Mouse (Mus musculus): Measurements from ENCODE around the gene Fam57b. TPM values are rescaled to one million over a fixed set of nuclear protein-coding genes. Genes with fewer than 3 reads are reported as not detected.
A peak's percentile ranks its signal among the peaks of the same experiment; 100 is the strongest.

Gene Fam57b
- total RNA-seq (2021): 10 to 100 TPM; 29.0 to 36.1 TPM
- long read RNA-seq, experiment 1, transcript Fam57b-201 (5 exons, 2,328 nt): major isoform, 5 of 27 reads
- long read RNA-seq, experiment 1, partial matches to known transcripts: 11 of 27 reads
- long read RNA-seq, experiment 1, other reads (novel, unspliced or antisense): 11 of 27 reads
- long read RNA-seq, experiment 2, partial matches to known transcripts: 4 of 11 reads
- long read RNA-seq, experiment 2, other reads (novel, unspliced or antisense): 3 of 11 reads

GRCm38 (mm10) chr7:126797411-126798126 is at the start of gene Fam57b:
TSS of gene Fam57b (plus strand) at chr7:126797668.
- peak; percentile 75 for DNase-seq

DNA sequence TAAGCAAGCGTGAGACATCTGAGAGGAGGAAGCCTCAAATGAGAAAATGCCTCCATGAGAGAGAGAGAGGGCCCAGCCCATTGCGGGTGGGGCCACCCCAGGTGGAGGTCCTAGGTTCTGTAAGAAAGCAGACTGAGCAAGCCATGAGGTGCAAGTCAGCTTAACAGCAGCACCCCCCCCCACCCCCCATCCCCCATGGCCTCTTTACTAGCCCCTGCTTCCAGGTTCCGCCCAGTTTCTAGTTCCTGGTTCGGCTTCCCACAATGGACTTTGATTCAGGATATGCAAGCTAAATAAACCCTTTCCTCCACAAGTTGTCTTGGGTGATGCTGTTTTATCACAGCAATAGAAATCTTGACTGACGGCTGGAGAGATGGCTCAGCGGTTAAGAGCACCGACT is 48.6 kb upstream of the Fam57b start:
- DNase-seq: no peak

- DNase-seq: no peak
These were observed 47.7 kb upstream of the Fam57b start for GRCm38 (mm10) chr7:126749582-126750343.

DNA sequence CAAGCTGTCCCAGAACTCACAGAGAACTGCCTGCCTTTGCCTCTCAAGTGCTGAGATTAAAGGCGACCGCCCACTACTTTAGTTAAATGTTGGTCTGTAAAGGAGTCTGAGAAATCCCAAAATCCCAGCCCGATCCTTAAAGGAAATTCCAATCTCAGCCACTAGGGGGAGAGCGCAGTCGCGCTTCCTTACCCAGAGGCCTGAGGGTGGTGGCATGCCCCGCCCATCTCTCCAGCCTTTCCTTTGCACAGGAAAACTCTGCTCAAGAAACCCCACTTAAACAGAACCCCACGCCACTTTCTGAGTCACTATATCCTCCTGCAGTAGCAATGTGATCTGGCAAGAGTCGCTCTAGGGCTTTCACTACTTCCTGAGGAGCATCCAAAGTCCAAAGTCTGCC is 42.6 kb upstream of the Fam57b start:
- peak; percentile 84 for DNase-seq

- no peak for DNase-seq
These were observed 38.9 kb upstream of the Fam57b start for GRCm38 (mm10) chr7:126758539-126758938.

GRCm38 (mm10) chr7:126759050-126759671 is 38.3 kb upstream of the Fam57b start, which contains the start of gene Mapk3:
TSS of gene Mapk3 (plus strand) at chr7:126759601.
- peak; percentile 94 for DNase-seq

DNA sequence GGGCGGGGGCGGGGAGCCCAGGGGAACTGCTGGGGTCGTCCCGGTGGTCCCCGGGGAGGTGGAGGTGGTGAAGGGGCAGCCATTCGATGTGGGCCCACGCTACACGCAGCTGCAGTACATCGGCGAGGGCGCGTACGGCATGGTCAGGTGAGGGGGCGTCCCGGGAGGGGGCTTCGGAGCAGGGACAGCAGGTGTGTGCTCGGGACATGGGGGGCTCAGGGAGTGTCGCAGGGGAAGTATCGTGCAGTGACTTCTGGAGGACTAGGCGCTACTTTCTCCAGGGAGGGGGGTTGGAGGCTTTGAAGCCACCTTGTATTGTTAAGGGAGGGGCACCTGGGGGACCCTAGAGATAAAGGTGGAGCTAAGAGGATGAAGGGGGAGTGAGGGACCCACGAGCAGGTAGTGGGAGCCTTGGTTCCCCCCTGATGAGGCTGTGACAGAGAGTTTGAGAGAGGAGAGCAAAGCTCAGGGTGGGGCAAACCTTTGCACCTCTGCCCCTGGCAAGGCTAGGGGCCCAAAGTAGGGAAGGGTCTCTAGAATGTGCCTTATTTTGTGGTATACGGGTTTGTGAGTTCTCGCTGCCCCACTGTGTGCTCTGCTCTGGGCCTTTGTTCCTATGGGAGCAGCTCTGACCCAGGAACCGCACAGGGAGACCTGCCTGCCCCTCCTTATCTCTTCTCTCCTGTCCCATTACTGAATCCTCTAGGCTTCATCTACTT is 37.6 kb upstream of the Fam57b start:
- no peak for DNase-seq

GRCm38 (mm10) chr7:126760391-126760802 is 37.1 kb upstream of the Fam57b start:
- peak; percentile 75 for DNase-seq

DNA sequence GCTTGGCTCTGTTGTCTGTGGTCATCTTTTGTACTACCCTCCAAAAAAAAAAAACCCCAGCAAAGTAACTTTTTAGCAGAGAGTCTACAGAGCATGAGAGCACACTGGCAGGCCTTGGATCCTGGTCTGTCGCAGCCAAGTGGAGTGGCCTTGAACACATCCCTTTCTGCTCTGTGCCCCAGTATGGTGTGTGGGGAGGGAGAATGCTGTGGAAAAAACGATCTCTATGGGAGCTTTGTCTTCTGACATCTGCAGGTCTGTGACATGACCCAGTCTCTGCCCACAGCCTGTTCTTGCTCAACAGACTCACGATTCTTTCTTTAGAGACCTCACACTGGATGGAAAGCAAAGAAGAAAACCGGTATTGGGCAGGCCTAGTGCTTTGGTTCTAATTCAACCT is 36.5 kb upstream of the Fam57b start:
- DNase-seq: peak; percentile 55

DNA sequence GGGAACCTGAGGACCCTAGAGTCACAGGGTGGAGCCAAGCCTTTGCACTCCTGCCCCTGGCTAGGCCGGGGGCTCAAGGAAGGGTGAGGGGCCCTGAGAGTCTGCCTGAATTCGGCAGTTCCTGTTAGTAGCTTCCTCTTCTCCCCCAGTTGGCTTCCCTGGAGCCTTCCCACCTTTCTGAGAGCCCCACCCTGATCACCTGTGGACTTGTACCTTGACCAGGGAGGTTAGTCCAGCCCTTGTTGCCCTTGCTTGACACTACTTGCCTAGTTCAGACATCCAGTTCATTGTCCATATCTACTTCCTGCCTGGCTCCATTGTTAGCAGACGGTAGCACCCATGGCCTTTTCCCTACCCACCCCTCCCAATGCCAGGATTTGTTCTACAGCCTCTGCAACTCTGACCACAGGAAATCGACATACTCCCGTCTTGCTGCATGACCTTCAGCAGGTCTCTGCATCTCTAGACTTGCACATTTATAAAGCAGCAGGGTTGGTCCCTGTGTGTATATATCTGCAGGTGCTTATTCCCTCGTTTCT is 35.9 kb upstream of the Fam57b start:
- DNase-seq: no peak

GRCm38 (mm10) chr7:126762471-126763008 is 34.9 kb upstream of the Fam57b start:
- no peak for DNase-seq

GRCm38 (mm10) chr7:126765540-126765939 is 31.9 kb upstream of the Fam57b start:
- no peak for DNase-seq

- no peak for DNase-seq
These were observed 31.3 kb upstream of the Fam57b start, which contains the start of gene Gdpd3 for GRCm38 (mm10) chr7:126766201-126766600. TSS of gene Gdpd3 (plus strand) at chr7:126766334.

- DNase-seq: no peak
These were observed 30.5 kb upstream of the Fam57b start for GRCm38 (mm10) chr7:126767001-126767400.

GRCm38 (mm10) chr7:126770784-126771183 is 26.7 kb upstream of the Fam57b start:
- DNase-seq: no peak

DNA sequence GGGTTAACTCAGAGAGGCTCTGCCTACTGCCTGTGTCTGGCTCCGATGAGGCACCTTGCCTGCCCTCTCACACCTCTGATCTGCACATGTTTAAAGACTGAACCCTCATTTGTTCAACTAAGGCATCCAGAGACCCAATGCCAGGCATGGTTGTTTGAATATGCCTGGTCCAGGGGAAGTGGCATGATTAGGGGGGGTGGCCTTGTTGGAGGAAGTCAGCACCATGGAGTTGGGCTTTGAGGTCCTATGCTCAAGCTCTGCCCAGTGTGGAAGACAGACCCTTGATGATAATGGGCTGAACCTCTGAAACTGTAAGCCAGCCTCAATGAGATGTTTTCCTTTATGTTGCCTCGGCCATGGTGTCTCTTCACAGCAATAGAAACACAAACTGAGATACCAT is 24.1 kb upstream of the Fam57b start:
- DNase-seq: no peak

DNA sequence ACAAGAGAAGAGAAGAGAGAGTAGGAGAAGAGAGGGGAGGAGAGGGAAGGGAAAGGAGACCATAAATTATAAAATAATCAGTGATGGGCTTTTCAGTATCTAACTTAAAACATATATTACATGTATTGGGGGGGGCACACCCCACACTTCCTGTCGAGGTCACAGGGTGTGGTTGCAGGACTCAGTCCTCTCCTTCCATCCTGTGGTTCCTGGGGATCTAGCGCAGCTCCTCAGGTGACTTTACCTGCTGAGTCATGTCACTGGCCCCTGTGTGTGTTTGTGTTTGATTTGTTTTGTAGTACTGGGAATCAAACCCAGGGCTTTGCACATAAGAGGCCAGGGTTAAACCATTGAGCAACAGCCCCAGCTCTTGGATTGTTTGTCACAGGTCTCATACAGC is 23.0 kb upstream of the Fam57b start:
- DNase-seq: no peak

GRCm38 (mm10) chr7:126775185-126775977 is 22.1 kb upstream of the Fam57b start:
- peak; percentile 18 for DNase-seq

GRCm38 (mm10) chr7:126775978-126776234 is 21.6 kb upstream of the Fam57b start:
- peak; percentile 7 for DNase-seq

- peak; percentile 98 for DNase-seq
These were observed 20.8 kb upstream of the Fam57b start, which contains the start of gene Ypel3 for GRCm38 (mm10) chr7:126776598-126777057. TSS of gene Ypel3 (plus strand) at chr7:126776955.
